Mouse (Mus musculus) kidney, postnatal 14 days (tissue): Measurements from ENCODE around the gene Catsperz.

Experiments used
- DNase-seq: peaks from one replicate; pipeline ENCODE4 v3.0.0; 2022; ENCODE audit warnings: mixed read lengths

Gene Catsperz

GRCm38 (mm10) chr19:6922901-6923735, 2.1 kb downstream of the Catsperz start:
- no peak for DNase-seq

- DNase-seq = peak; percentile 100
Observed at GRCm38 (mm10) chr19:6921647-6922567, 3.3 kb downstream of the Catsperz start, which contains the start of gene Esrra. Gene Esrra, minus strand, starts transcription at chr19:6921813.

- no peak for DNase-seq
Observed at GRCm38 (mm10) chr19:6920741-6921636, 4.2 kb downstream of the Catsperz start.

GRCm38 (mm10) chr19:6919876-6920740, 5.1 kb downstream of the Catsperz start:
- peak; percentile 85 for DNase-seq

- DNase-seq = no peak
Observed at GRCm38 (mm10) chr19:6919431-6919830, 5.7 kb downstream of the Catsperz start.

- DNase-seq = no peak
Observed at GRCm38 (mm10) chr19:6918321-6918720, 6.9 kb downstream of the Catsperz start.

- DNase-seq = no peak
Observed at GRCm38 (mm10) chr19:6916496-6916895, 8.7 kb downstream of the Catsperz start.

GRCm38 (mm10) chr19:6915276-6915675, 9.9 kb downstream of the Catsperz start:
- DNase-seq = no peak

GRCm38 (mm10) chr19:6914540-6914939, 10.6 kb downstream of the Catsperz start:
- DNase-seq = no peak

- no peak for DNase-seq
Observed at GRCm38 (mm10) chr19:6913991-6914390, 11.2 kb downstream of the Catsperz start.

GRCm38 (mm10) chr19:6913036-6913435, 12.1 kb downstream of the Catsperz start:
- no peak for DNase-seq

- DNase-seq = no peak
Observed at GRCm38 (mm10) chr19:6912205-6912970, 12.8 kb downstream of the Catsperz start.

GRCm38 (mm10) chr19:6911101-6912074, 13.8 kb downstream of the Catsperz start:
- DNase-seq = no peak

- peak; percentile 75 for DNase-seq
Observed at GRCm38 (mm10) chr19:6910306-6910705, 14.9 kb downstream of the Catsperz start.

GRCm38 (mm10) chr19:6909507-6910289, 15.5 kb downstream of the Catsperz start, which contains the start of the genes Trmt112 and Prdx5:
Gene Trmt112, plus strand, starts transcription at chr19:6909698.
Gene Prdx5, minus strand, starts transcription at chr19:6910106.
- peak; percentile 96 for DNase-seq

GRCm38 (mm10) chr19:6909021-6909420, 16.2 kb downstream of the Catsperz start:
- peak; percentile 32 for DNase-seq

- DNase-seq = no peak
Observed at GRCm38 (mm10) chr19:6907811-6908540, 17.2 kb downstream of the Catsperz start.

GRCm38 (mm10) chr19:6907094-6907493, 18.1 kb downstream of the Catsperz start:
- DNase-seq = no peak
